Mouse (Mus musculus): Measurements from ENCODE around the gene Degs2.
A peak's percentile ranks its signal among the peaks of the same experiment; 100 is the strongest.

Degs2 gene

DNA sequence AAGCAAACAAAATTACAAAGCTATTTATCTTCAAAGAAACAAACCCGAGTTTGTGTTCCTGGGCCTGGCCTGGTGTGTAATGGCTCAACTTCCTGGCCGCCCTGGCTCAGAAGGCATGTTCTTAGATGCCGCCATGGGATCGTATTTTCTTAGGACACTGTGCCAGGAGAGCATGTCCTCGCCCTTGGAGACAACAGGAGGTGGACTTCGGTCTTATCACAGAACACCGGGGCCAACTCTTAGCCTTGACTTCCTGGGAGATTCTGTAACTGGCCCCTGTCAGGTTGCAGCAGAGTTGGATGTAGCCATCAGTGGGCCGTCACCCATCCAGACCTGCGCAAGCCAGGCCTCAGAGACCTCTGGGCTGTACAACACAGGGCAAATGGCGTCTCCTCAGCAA is 2.5 kb downstream of the Degs2 start:
- DNase-seq (ENCODE audit: low spot score), result no peak

DNA sequence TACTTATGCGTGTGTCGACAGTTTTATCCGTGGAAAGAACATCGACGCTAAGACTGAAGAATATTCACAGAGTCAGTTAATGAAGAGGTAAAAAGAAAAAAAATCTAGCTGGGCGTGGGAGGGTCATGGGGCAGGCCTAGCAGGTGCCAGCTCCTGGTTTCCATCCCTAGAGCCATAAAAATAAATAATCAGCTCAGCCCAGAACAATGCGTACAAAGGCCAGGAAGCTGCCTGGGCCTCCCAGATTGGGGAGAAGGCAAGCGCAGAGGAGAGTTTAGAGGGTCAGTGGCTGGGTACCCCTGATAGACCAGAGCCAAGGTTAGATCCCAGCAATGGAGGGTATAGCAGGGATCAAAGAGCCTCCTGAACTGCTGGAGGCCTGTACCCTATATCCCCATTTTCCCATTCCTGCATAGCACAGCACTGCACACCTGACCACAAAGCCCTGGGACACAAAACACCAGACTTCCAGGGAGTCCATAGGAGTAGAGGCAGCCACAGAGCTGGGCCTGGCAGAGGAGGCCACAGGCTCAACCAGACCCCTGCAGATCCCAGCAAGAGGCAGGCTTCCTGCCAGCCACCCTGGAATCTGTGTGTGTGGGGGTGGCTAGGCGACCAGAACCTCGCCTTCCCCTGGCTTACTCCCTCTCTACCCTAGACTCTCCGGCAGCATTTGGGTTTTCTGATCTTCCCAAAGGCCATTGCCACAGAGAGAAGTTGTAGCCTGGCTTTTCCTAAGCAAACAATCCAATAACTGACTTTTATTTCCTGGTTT is 3.2 kb downstream of the Degs2 start:
- no peak for DNase-seq (ENCODE audit: low spot score)

DNA sequence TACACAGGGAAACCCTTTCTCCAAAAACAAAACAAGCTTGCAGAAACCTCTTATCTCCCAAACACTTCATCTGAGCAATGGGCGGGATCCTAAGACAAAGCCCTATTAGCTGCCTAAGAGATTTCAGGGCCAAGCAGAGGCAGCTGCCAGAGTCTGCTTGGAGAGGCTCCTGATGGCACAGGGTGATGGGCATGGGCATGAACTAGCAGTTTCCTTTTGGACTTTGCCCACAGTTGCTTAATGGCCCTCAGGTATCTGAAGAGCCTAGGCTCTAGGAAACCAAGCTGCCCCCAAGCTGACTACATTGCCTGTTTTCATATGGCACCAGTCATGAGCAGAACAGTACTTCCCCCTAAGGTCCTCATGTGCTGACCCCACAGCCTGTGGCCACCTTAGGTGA is 7.9 kb downstream of the Degs2 start:
- no peak for DNase-seq (ENCODE audit: low spot score)

DNA sequence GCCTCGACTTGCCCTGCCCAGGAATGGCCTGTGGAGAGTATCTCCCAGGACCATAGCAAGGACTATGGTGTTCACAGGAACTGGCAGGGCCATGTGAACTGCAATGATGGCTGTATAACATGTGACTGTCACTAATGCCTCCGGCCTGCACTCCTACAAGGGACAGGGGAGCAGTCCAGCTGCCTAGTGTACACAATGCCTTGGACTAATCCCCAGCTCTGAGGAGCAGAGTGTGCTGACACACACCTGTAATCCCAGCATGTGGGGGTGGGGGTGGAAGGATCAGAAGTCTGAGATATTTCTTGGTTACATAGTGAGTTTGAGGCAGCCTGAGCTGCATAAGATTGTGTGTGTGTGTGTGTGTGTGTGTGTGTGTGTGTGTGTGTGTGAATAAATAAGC is 8.5 kb downstream of the Degs2 start:
- DNase-seq (ENCODE audit: low spot score), result no peak

DNA sequence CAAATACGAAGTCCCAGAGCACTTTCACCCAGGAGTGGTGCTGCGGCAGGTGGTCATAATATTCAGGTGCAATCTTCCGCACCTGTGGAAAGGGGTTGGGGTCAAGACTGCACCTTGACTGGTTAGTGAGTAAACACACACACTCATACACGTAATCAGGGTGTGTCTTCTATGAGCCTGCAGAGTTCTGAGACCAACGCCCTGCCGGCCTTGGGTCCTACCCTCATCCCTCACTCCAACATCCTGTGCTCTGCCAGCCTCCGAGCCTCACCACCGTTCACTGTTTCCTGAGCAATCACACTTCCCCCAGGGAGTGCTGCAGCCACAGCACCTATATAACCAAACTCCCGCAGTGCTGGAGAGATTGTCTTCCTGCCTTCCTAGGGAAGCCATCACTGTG is 11.6 kb downstream of the Degs2 start:
- no peak for DNase-seq (ENCODE audit: low spot score)

DNA sequence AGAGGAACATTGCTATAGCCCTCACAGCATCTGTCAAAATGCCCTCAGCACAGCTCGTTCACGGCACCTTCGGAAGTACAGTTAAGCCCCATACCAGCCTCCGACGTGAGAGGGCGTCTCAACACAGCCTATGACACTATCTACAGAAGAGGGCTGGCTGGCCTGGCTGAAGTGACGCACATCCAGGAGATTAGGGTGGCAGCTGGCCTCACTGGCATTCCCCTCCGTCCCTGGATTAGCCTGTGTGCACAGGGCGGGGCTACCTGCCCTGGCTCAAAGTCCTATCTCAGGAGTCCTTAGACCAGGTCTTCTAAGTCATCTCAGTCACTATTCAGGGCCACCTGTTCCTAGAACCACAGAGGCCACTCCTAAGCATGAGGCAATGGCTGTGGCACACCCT is 12.9 kb downstream of the Degs2 start:
- no peak for DNase-seq (ENCODE audit: low spot score)

DNA sequence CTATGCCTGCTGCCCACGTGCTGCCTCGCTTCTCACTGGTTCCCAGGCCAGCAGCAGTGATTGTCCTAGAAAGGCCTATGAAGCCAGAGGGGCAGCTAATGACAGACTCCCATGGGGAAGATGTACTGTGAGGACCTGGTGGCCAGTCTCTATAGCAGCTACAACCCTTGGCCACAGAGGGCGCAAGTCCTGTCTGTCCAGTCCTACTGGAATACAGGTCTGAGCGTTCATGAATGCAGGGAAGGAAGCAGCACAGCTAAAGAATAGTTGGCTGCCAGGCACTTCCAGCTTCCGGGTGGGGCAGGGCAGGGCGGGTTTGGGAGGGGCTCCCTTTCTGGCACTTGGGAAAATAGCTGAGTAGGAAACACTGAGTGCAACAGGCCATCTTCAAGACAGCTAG is 15.2 kb downstream of the Degs2 start:
- no peak for DNase-seq (ENCODE audit: low spot score)

DNA sequence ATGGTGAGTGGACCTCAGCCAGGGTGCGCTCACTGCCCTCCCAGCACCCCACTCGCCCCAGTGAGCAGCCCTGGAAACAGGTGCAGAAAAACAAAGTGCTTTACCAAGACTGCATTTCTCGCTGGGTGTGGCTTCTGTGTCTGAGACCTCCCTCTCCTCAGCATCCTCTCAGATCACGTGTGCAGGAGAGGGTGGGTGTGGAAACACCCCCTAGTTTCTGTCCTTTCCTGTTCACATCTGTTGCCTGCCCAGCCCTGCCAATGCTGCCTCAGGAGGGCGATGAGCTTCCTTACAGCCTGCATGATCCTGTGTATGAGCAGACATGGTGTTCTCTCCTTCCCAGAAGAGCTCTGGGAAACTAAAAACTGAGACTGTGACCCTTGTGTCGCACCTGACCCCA is 15.7 kb downstream of the Degs2 start:
- no peak for DNase-seq (ENCODE audit: low spot score)

DNA sequence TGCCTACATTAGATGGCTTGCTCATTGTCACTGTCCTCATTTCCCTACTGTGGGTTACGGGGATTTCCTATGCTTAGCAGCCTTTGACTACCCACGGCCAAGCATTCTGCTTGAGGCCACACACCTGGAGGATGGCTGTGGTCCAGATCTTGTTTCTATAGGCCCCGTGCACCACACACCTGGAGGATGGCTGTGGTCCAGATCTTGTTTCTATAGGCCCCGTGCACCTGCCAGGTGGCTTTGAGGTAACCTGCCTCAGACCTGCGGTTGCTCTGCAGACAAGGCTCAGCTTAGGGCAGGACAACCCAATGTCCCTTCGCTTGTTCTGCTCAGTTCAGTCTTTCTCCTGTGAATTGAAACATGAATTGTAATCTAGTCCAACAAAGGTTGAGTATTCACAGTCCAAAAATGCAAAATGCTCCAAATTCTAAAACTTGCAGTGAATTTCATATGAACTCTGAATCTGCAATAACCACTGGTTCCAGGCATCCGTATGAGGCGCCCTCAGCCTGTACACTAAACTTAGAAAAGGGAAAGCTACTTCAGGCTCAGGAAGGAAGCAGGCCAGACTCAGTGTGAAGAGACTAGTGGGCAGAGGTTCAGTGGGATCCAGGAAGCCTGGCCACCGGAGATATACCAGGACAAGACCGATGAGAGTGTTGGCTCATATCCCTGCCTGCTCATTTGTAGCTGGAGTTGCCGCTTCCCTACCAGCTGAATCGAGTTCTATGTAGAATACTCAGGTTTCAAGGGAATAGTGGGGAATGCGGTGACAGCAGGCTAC is 19.7 kb downstream of the Degs2 start:
- DNase-seq (ENCODE audit: low spot score), result no peak

DNA sequence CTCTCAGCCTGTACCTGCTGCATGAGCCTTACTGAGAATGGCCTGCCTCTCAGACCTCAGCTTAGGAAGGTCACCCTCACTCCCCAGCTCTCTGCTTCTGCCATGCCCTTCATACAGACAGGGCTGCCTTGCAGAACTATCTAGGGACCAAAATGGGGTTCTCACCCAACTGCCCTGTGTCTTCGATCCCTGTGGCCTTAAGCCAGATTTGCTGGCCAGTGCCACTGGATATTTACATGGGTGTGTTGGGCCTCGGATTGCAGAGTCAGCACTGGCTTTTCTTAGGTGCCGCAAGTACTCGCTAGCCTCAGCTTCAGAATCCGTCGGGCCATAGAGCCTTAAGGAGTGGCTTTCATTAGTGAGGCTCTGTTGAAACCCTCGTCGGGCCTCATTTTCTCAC is 21.3 kb downstream of the Degs2 start:
- no peak for DNase-seq (ENCODE audit: low spot score)

DNA sequence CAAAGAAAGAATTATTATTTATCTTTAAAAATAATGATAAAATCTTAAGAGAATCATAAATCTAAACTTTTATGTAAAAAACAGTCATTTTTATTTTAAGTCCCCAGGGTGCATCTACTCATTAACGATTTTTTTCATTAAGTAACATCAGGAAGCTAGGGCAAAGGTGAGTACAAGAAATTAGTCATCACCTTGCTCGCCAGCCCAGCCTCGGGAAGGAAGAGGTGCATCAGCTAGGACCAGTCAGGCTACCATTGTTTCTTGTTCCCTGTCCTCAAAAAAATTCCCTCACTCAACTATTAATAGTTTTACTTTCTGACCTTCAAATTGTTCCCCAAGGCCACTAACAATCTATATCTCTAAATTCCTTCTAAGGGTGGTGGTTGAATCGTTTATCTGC is 23.7 kb downstream of the Degs2 start:
- DNase-seq (ENCODE audit: low spot score), result no peak

DNA sequence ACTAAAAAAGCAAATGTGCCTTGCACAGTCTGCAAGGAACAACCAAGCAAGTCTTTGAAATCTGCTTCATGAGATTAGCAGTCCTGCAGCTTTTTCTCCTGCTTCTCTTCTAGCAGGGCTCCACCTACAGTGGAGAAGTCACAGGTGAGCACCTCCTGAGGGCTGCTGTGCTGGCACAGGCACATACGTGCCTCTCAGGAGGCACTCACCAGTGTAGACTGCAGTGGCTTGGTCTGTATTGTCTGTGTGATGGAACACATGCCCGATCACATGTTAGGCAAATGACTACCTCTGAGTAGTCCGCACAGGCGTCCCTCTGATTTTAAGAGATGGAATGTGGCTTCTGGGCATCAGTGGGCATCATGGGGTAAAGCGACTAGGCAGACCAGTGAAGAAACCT is 25.0 kb downstream of the Degs2 start:
- DNase-seq (ENCODE audit: low spot score), result no peak

DNA sequence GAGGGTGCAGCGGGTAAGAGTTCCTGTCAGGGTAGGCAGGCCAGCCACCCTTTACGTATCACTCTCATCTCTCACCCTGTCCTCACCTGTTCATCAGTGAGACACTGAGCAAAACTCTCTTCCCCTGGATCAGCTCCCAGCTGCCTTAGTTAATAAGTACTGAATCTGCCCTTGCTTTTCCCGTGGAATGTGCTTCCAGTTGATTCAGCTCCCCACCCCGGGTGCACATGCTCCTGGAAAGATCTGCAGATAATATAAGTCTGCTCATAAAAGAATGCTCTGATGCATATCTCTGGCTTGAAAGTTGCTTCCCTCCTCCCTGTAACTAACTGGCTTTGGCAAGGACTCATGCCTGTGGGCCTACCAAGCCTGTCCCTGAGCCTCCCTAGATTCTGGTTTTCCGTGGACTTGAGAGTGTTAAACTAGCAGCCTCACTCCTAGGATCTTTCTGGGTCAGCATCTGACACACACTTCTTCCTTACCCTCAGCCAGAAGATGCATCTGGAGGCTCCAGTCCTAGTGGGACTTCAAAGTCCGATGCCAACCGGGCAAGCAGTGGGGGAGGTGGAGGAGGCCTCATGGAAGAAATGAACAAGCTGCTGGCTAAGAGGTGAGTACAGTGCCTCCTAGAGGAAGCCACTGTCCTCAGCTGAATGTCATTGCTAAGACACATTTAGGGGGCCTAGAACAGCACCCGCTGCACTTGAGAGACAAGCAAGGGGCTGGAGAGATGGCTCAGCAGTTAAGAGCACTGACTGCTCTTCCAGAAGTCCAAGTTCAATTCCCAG is 26.3 kb downstream of the Degs2 start:
- no peak for DNase-seq (ENCODE audit: low spot score)

DNA sequence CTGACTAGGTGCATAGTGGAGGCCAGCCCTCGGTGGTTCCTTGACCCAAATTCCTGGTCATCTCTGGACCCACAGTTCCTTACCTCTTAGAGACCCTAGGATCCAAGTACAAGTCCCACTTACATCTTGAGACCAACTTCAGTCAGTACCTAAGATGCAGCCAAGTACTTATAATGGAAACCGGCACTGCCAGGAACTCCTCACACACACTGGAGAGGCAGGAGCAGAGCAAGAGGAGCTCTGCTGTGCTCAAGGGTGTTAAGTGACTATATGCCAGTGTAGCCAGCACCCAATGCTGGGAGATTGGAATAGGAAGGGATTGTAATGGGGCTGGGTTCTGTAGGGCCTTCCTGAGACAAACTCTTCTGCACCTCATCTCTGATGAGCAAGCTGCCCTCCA is 27.2 kb downstream of the Degs2 start:
- DNase-seq (ENCODE audit: low spot score), result no peak

DNA sequence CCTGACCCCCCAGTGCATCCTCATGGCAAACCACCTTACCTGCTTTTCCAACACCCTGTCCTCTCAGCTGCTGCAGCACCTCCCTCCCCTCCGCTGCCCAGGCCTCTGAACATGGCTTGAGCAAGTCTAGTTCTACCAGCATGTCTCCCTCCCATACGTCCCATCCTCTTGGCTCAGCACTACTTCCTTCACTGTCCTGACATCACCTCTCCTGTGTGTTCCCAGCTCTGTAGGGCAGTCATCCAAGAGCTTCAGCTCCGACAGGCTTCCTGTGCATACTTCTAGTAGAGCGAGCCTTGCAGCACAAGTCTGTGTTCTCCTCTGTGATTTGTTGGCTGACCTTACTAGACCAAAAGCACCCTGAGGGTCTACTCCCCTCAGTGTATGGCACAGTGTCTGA is 27.6 kb downstream of the Degs2 start:
- DNase-seq (ENCODE audit: low spot score), result no peak

DNA sequence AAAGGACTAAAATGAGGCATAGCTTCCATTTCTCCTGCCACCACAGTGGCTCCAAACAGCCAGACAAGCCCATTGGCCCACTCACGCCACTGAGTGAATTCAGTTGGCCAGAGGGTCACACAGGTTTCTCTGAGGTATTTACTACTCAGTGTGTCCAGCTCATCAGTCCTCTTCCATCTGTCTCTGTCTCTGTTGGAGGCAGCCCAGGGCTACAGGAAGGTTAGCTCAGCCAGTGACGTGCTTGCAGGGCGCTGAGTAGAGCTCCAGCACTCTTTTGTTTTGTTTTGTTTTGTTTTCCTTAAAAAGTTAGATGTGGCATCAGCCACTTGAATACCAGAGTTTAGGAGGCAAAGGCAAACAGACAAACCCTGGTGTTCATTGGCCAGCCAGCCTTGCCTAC is 28.6 kb downstream of the Degs2 start:
- DNase-seq (ENCODE audit: low spot score), result no peak

DNA sequence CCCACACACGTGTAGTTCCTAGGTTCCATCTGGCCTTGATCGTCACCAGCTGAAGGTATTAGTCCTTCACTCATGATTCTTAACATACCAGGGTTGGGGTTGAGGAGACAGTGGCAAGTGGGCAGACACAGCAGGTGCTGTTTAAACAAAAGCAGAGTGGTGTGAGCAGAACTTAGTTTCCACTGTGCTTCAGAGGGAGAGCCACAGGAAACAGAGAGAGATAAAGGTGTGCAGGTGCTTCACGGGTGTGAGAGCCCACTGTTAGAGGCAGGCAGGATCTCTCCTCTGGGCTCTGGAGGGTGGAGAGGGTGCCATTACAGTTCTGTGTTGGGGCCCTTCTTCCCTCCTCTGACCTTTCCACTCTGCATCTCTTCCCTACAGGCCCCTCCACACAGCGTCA is 29.2 kb downstream of the Degs2 start:
- no peak for DNase-seq (ENCODE audit: low spot score)

DNA sequence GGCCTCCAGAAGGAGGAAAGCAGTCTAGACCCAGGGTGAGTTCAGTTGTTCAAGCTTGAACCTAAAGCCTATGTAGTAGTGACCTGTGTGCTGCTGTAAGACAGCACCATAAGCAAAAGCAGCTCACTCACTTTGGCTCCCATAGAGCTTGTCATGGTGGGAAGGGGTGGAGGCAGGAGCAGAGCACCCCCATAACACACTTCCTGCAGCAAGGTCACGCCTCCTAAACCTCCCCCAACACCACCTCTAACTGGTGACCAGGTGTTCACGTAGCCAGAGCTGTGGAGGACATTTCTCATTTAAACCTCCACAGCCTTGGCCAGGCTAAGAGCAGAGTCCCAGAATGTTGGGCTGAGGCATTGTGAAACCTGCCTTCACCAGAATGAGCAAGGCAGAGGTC is 30.6 kb downstream of the Degs2 start:
- DNase-seq (ENCODE audit: low spot score), result no peak

DNA sequence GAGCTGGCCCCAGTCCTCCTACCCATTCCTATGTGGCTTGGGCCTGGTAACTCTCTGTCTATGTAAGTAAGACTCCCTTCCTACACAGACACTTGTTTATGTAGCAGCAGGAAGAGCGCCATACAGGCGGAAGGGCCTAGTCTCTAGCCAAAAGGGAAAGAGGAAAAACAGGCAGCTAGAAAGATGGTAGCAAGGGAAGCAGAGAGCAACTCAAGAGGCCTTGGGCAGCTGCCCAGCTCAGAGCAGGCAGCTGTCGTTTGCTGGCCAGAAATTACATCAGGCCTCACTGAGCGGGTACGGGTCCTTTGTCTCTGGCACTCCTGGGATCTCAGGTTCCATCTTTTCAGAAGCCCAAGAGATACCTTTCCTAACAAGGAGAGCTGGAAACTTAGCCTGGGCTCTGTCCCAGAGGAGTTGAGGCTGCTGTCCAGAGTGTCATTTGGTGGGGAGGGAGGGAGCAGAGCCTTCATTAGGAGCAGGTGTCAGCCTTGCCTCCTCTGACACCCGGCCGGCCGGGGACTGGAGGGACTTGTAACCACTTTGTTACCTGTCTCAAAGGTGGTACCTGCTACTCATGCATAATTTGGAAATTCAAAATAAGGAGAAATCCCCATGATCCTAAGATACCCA is 33.4 kb downstream of the Degs2 start:
- DNase-seq (ENCODE audit: low spot score), result no peak

DNA sequence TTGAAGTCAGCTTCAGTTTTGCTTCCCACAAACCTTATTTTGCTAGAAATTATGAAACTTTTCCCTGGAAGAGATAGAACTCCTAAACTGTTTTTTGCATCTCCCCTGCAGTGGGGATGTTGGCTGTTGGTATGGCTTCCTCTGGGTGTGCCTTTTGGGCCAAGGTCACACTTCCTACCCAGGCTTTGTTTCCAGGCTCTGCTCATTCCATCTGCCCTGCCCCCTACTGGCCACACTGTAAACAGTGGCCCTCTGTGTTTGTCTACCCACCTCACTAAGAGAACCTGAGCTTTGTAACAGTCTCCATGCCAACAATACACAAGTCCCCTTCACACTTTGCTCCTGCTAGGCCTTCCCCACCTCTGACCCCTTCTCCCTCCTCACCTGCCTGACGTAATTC is 44.8 kb downstream of the Degs2 start:
- peak; percentile 47 for DNase-seq (ENCODE audit: low spot score)

DNA sequence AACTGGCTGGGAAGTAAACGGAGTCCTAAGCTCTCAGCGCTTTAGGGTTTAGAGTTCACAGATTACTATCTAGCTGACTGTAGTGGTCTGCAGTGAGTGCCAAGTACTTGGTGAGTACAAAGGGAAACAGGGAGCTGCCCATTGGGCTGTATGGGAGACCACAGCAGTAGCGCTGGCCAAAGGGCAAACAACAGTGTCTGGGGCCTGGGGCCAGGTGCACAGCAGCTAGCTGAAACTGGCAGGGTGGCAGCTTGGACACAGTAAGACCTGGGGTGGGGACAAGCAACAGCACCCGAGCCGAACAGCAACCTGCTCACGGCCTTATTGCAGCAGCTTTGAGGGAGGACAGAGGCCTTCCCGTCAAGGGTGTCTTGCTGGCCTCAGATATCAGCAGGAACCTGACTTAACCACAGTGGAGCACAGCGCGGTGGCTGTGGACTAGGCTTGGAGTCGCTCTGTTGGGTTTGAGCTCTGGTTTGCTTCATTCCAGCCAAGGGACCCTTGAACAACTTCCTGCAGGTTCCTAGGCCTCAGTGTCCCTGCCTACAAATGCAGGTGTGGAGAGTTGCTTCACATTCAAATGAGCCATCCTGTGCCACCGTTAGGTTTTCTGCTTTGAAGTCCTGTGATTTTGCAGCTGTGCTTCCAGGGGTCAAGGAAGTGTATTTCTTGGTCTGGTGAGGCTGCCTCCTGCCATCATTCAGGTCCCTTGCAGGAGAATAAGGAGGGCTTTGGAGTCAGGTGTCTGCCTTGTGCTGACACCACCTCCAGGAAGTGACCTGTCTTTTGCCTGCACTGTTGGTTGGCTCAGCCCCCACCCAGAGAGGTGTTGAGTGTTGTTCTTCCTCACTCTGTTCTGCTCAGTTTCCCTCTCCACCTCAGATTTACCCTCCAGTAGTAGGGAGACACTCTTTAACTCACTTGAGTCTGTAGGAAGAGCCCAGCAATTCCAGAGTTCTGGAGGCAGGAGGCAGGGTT is 48.5 kb downstream of the Degs2 start:
- DNase-seq (ENCODE audit: low spot score), result no peak
